Mouse (Mus musculus) G1E (cell line): ENCODE data around the gene Lzts2.

Experiments used
- CTCF ChIP-seq: IDR thresholded peaks from 2 replicates; pipeline ENCODE4 v1.5.1; 2012; ENCODE audit warnings: low read depth, low read length, inconsistent platforms, mixed read lengths
- TAL1 ChIP-seq: conservative IDR thresholded peaks from 2 replicates; pipeline ENCODE4 v1.6.1; 2012; ENCODE audit warnings: low read depth, low read length, inconsistent platforms, mixed read lengths

DNA sequence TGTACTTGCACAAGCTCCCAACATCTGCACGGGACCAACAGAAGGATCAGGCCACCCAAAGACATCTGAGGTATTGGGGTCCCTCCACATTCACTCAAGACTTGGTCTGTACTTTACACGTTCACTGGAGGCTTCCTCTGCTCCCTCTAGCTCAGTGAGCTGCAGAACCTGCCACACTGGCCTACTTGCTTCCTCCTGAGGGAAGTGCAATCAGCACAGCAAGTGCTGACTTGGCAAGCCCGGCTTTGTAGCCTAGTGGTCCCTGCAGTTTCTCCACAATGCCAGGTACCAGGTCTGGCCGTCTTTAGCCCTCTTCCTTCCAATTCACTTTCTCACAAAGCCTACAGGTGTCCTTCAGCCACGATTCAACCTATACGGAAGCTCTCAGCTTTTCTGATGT lies 27.2 kb upstream of the Lzts2 start:
- TF ChIP-seq CTCF (no peak), TAL1 (no peak)
